Mouse (Mus musculus) stomach, postnatal 0 days (tissue): ENCODE results near the gene Panx1.

ENCODE experiments used
- CTCF ChIP-seq: IDR thresholded peaks from 2 replicates; pipeline ENCODE4 v1.5.1; 2016; ENCODE audit warnings: antibody characterized with exemption, low read depth, mild to moderate bottlenecking, moderate library complexity
- EP300 ChIP-seq: optimal IDR thresholded peaks from 2 replicates; pipeline ENCODE3; 2016; ENCODE audit warnings: antibody characterized with exemption

GRCm38 (mm10) chr9:14962769-14963168 is 82.5 kb downstream of the Panx1 start:
- TF ChIP-seq CTCF (no peak), EP300 (no peak)
